In genomic region chr12:108334529-108334928, GRCm38 (mm10) we compare ENCODE assay signal across 8 mouse cellular contexts. TPM values are rescaled to one million over a fixed set of nuclear protein-coding genes. Genes with fewer than 3 reads are reported as not detected.
DNase-seq lines count a peak whose midpoint lies in the region; ATAC-seq and TF ChIP-seq lines count a peak whose summit lies in the region.

No protein-coding gene starts in this region.

- H3K36me3 ChIP-seq in spleen, adult 2 months (ENCODE audit: control insufficient read depth, insufficient read depth, low read length) = no peaks in the 10 kb centered on the region
- no peaks in the 10 kb centered on the region for H3K36me3 ChIP-seq in intestine, postnatal 0 days (ENCODE audit: control insufficient read depth, insufficient read depth)
- H3K36me3 ChIP-seq in stomach, postnatal 0 days (ENCODE audit: control insufficient read depth, insufficient read depth, low read length) = no peaks in the 10 kb centered on the region

- H3K27me3 ChIP-seq in spleen, adult 2 months (ENCODE audit: control insufficient read depth, insufficient read depth, low read length) = peaks cover 6% of the 10 kb centered on the region
- peaks cover 24% of the 10 kb centered on the region for H3K27me3 ChIP-seq in intestine, postnatal 0 days (replicated peaks; ENCODE audit: control insufficient read depth, insufficient read depth, low read length)
- no peaks in the 10 kb centered on the region for H3K27me3 ChIP-seq in stomach, postnatal 0 days (ENCODE audit: control insufficient read depth, insufficient read depth, low read length)

- no peak for TF ChIP-seq CTCF in spleen, adult 2 months (IDR thresholded peaks at IDR 0.05; ENCODE audit: extremely low read depth, insufficient read depth, insufficient read length, insufficient replicate concordance)
- TF ChIP-seq CTCF in intestine, postnatal 0 days (IDR thresholded peaks at IDR 0.05; ENCODE audit: low read depth) = no peak
- no peak for TF ChIP-seq CTCF in stomach, postnatal 0 days (IDR thresholded peaks at IDR 0.05; ENCODE audit: low read depth)

- TF ChIP-seq POLR2A in spleen, adult 2 months (IDR thresholded peaks at IDR 0.05; ENCODE audit: low read depth, low read length) = no peak

- H3K9ac ChIP-seq in intestine, postnatal 0 days (ENCODE audit: low read depth, low read length) = 0 out of 2 replicates have a peak overlapping the region, but pooled peaks have one; percentile 26
- H3K9ac ChIP-seq in stomach, postnatal 0 days (ENCODE audit: low read length) = peak overlapping the region; percentile 54

- peak overlapping the region; percentile 48; the same call in 1 of the 2 replicates for H3K4me3 ChIP-seq in spleen, adult 2 months (ENCODE audit: extremely low read depth, insufficient read depth, insufficient read length)
- H3K4me3 ChIP-seq in intestine, postnatal 0 days (ENCODE audit: low read depth, low read length) = peak overlapping the region; percentile 54
- H3K4me3 ChIP-seq in stomach, postnatal 0 days (ENCODE audit: low read depth, low read length) = peak overlapping the region; percentile 60

- no peak overlapping the region for H3K27ac ChIP-seq in spleen, adult 2 months (ENCODE audit: insufficient read depth, low read length)
- H3K27ac ChIP-seq in intestine, postnatal 0 days (ENCODE audit: low read depth, low read length) = no peak overlapping the region
- H3K27ac ChIP-seq in stomach, postnatal 0 days (replicated peaks) = no peak overlapping the region

- peak; percentile 62 for DNase-seq in cerebellum, adult 11-12 months
- DNase-seq in cerebellum, postnatal 25 days = no peak
- no peak for DNase-seq in spleen, adult 2 months (ENCODE audit: low read depth in 1 of 2, low spot score in 2 of 2)
- DNase-seq in spleen, postnatal 14 days (ENCODE audit: low spot score in 2 of 2) = no peak
- peak; percentile 25 for DNase-seq in lung, postnatal 10 days
- no peak for DNase-seq in stomach, postnatal 0 days (ENCODE audit: low spot score)
- no peak for DNase-seq in frontal cortex, postnatal 25 days (ENCODE audit: low spot score in 2 of 2)

- no peak for TF ChIP-seq EP300 in stomach, postnatal 0 days (optimal IDR thresholded peaks at IDR 0.05)

- peaks cover 8% of the 10 kb centered on the region for H3K4me1 ChIP-seq in spleen, adult 2 months (ENCODE audit: control insufficient read depth, insufficient read depth, insufficient read length)
- peaks cover 3% of the 10 kb centered on the region; the same call in 1 of the 2 replicates for H3K4me1 ChIP-seq in intestine, postnatal 0 days (replicated peaks; ENCODE audit: control insufficient read depth, insufficient read depth, low read length)
- H3K4me1 ChIP-seq in stomach, postnatal 0 days (replicated peaks; ENCODE audit: control insufficient read depth, insufficient read depth) = no peaks in the 10 kb centered on the region

- 4% methylated on average over 32 of the region's 32 CpGs for WGBS in spleen, adult 2 months
- 2% methylated on average over 32 of the region's 32 CpGs for WGBS in intestine, postnatal 0 days
- 2% methylated on average over 32 of the region's 32 CpGs for WGBS in stomach, postnatal 0 days

- ATAC-seq in intestine, postnatal 0 days = no peak
- ATAC-seq in stomach, postnatal 0 days (ENCODE audit: low FRiP score, low TSS enrichment) = no peak

- H3K9me3 ChIP-seq in intestine, postnatal 0 days (ENCODE audit: control insufficient read depth) = no peaks in the 10 kb centered on the region
- H3K9me3 ChIP-seq in stomach, postnatal 0 days (ENCODE audit: control insufficient read depth, low read length) = no peaks in the 10 kb centered on the region

- peak overlapping the region; percentile 98 for H3K4me2 ChIP-seq in intestine, postnatal 0 days (replicated peaks; ENCODE audit: low read depth)
- H3K4me2 ChIP-seq in stomach, postnatal 0 days (replicated peaks; ENCODE audit: low read depth) = peak overlapping the region; percentile 98

RNA-seq across cellular contexts. Expression of gene Cyp46a1, which starts 0.3 kb away (rescaled TPM):
- polyA plus RNA-seq in spleen, adult 2 months (2012; rRNA removed) = 3.7 and 3.9 TPM in 2 replicates
- polyA plus RNA-seq in intestine, postnatal 0 days (2015; fragmentation: Nextera tagmentation; extraction: Ambion mirVana) = 0.85 and 0.86 TPM in 2 replicates
- polyA plus RNA-seq in stomach, postnatal 0 days (2015; fragmentation: Nextera tagmentation; extraction: Ambion mirVana) = 1.3 and 2.1 TPM in 2 replicates

RNA-seq across cellular contexts. Expression of gene Hhipl1, which starts 28.5 kb away (rescaled TPM):
- polyA plus RNA-seq in spleen, adult 2 months (2012; rRNA removed) = 1.6 and 1.8 TPM in 2 replicates
- 0.20 TPM in 2 replicates for polyA plus RNA-seq in intestine, postnatal 0 days (2015; fragmentation: Nextera tagmentation; extraction: Ambion mirVana)
- polyA plus RNA-seq in stomach, postnatal 0 days (2015; fragmentation: Nextera tagmentation; extraction: Ambion mirVana) = 0.23 and 0.24 TPM in 2 replicates

RNA-seq across cellular contexts. Expression of gene Eml1, which starts 36.2 kb away (rescaled TPM):
- 9.3 and 10.2 TPM in 2 replicates for polyA plus RNA-seq in spleen, adult 2 months (2012; rRNA removed)
- polyA plus RNA-seq in intestine, postnatal 0 days (2015; fragmentation: Nextera tagmentation; extraction: Ambion mirVana) = 27.8 and 32.9 TPM in 2 replicates
- polyA plus RNA-seq in stomach, postnatal 0 days (2015; fragmentation: Nextera tagmentation; extraction: Ambion mirVana) = 53.8 and 54.6 TPM in 2 replicates

RNA-seq across cellular contexts. Expression of gene Ccdc85c, which starts 59.3 kb away (rescaled TPM):
- polyA plus RNA-seq in spleen, adult 2 months (2012; rRNA removed) = 3.4 and 4.6 TPM in 2 replicates
- polyA plus RNA-seq in intestine, postnatal 0 days (2015; fragmentation: Nextera tagmentation; extraction: Ambion mirVana) = 10.1 and 12.0 TPM in 2 replicates
- 6.7 and 7.0 TPM in 2 replicates for polyA plus RNA-seq in stomach, postnatal 0 days (2015; fragmentation: Nextera tagmentation; extraction: Ambion mirVana)

Comparison
In these comparisons a context has a peak if more than half of its experiments do, and no peak if none do; other contexts are left out.
1. DNase-seq: peak in cerebellum, adult 11-12 months (single experiment) and lung, postnatal 10 days (single experiment); none in cerebellum, postnatal 25 days (0 of 2), spleen, adult 2 months (0 of 2), spleen, postnatal 14 days (0 of 2), stomach, postnatal 0 days (single experiment) and frontal cortex, postnatal 25 days (0 of 2).
2. Peak in every context shown above with its lines, with median percentiles within 50 percentile points of each other: H3K4me3 ChIP-seq.